Mouse (Mus musculus): ENCODE data around the gene Plxna1. TPM values are rescaled to one million over a fixed set of nuclear protein-coding genes. Genes with fewer than 3 reads are reported as not detected.

Gene Plxna1
- polyA plus RNA-seq, 1 experiment from 2014 or later: 7.7 TPM

GRCm38 (mm10) chr6:89397919-89398318, 35.5 kb upstream of the Plxna1 start:
- no peak overlapping the region for H3K9ac ChIP-seq (ENCODE audit: low read depth, low read length)
- ATAC-seq (replicated peaks; ENCODE audit: low FRiP score) (no peak), DNase-seq (ENCODE audit: low spot score) (no peak)
- no peaks in the 10 kb centered on the region for H3K36me3 ChIP-seq (ENCODE audit: control insufficient read depth, insufficient read depth, low read length)
- no peak overlapping the region for H3K4me3 ChIP-seq (ENCODE audit: low read depth, low read length)
- H3K27ac ChIP-seq (ENCODE audit: low read depth, low read length): no peak overlapping the region
- no peaks in the 10 kb centered on the region for H3K4me1 ChIP-seq (replicated peaks; ENCODE audit: control insufficient read depth, insufficient read depth, low read length)
- 61% methylated on average over 4 of the region's 4 CpGs for WGBS
- no peaks in the 10 kb centered on the region for H3K27me3 ChIP-seq (replicated peaks; ENCODE audit: control insufficient read depth, insufficient read depth, low read length)
- no peak overlapping the region for H3K4me2 ChIP-seq
- no peaks in the 10 kb centered on the region for H3K9me3 ChIP-seq (ENCODE audit: control insufficient read depth, low read length)

- ATAC-seq (replicated peaks; ENCODE audit: low FRiP score) (no peak), DNase-seq (ENCODE audit: low spot score) (no peak)
- Histone ChIP-seq H3K4me1 (replicated peaks; ENCODE audit: control insufficient read depth, insufficient read depth, low read length) (no peaks in the 10 kb centered on the region), H3K4me2 (no peak overlapping the region), H3K27me3 (replicated peaks; ENCODE audit: control insufficient read depth, insufficient read depth, low read length) (no peaks in the 10 kb centered on the region), H3K9me3 (ENCODE audit: control insufficient read depth, low read length) (no peaks in the 10 kb centered on the region), H3K27ac (ENCODE audit: low read depth, low read length) (no peak overlapping the region), H3K9ac (ENCODE audit: low read depth, low read length) (no peak overlapping the region), H3K4me3 (ENCODE audit: low read depth, low read length) (no peak overlapping the region), H3K36me3 (ENCODE audit: control insufficient read depth, insufficient read depth, low read length) (no peaks in the 10 kb centered on the region)
- WGBS: 75% methylated on average over 2 of the region's 2 CpGs
Observed at GRCm38 (mm10) chr6:89393820-89394219, 31.4 kb upstream of the Plxna1 start.

- Histone ChIP-seq H3K4me2 (no peak overlapping the region), H3K9me3 (ENCODE audit: control insufficient read depth, low read length) (no peaks in the 10 kb centered on the region), H3K4me3 (ENCODE audit: low read depth, low read length) (no peak overlapping the region), H3K9ac (ENCODE audit: low read depth, low read length) (no peak overlapping the region), H3K27me3 (replicated peaks; ENCODE audit: control insufficient read depth, insufficient read depth, low read length) (no peaks in the 10 kb centered on the region), H3K36me3 (ENCODE audit: control insufficient read depth, insufficient read depth, low read length) (no peaks in the 10 kb centered on the region), H3K27ac (ENCODE audit: low read depth, low read length) (no peak overlapping the region), H3K4me1 (replicated peaks; ENCODE audit: control insufficient read depth, insufficient read depth, low read length) (no peaks in the 10 kb centered on the region)
- DNase-seq (ENCODE audit: low spot score): no peak
- no peak for ATAC-seq (replicated peaks; ENCODE audit: low FRiP score)
- WGBS: 75% methylated on average over 2 of the region's 2 CpGs
Observed at GRCm38 (mm10) chr6:89392213-89392612, 29.8 kb upstream of the Plxna1 start.

- DNase-seq (ENCODE audit: low spot score) (no peak), ATAC-seq (replicated peaks; ENCODE audit: low FRiP score) (no peak)
- Histone ChIP-seq H3K9me3 (ENCODE audit: control insufficient read depth, low read length) (no peaks in the 10 kb centered on the region), H3K9ac (ENCODE audit: low read depth, low read length) (no peak overlapping the region), H3K4me1 (replicated peaks; ENCODE audit: control insufficient read depth, insufficient read depth, low read length) (no peaks in the 10 kb centered on the region), H3K27me3 (replicated peaks; ENCODE audit: control insufficient read depth, insufficient read depth, low read length) (no peaks in the 10 kb centered on the region), H3K4me3 (ENCODE audit: low read depth, low read length) (no peak overlapping the region), H3K27ac (ENCODE audit: low read depth, low read length) (no peak overlapping the region), H3K36me3 (ENCODE audit: control insufficient read depth, insufficient read depth, low read length) (no peaks in the 10 kb centered on the region), H3K4me2 (no peak overlapping the region)
- WGBS: 81% methylated on average over 7 of the region's 7 CpGs
Observed at GRCm38 (mm10) chr6:89389771-89390170, 27.4 kb upstream of the Plxna1 start.

- H3K9me3 ChIP-seq (ENCODE audit: control insufficient read depth, low read length): no peaks in the 10 kb centered on the region
- H3K4me2 ChIP-seq: no peak overlapping the region
- no peak for DNase-seq (ENCODE audit: low spot score)
- no peak overlapping the region for H3K4me3 ChIP-seq (ENCODE audit: low read depth, low read length)
- no peaks in the 10 kb centered on the region for H3K27me3 ChIP-seq (replicated peaks; ENCODE audit: control insufficient read depth, insufficient read depth, low read length)
- H3K36me3 ChIP-seq (ENCODE audit: control insufficient read depth, insufficient read depth, low read length): no peaks in the 10 kb centered on the region
- no peak for ATAC-seq (replicated peaks; ENCODE audit: low FRiP score)
- no peak overlapping the region for H3K27ac ChIP-seq (ENCODE audit: low read depth, low read length)
- no peak overlapping the region for H3K9ac ChIP-seq (ENCODE audit: low read depth, low read length)
- WGBS: 31% methylated on average over 1 of the region's 1 CpGs
- H3K4me1 ChIP-seq (replicated peaks; ENCODE audit: control insufficient read depth, insufficient read depth, low read length): no peaks in the 10 kb centered on the region
Observed at GRCm38 (mm10) chr6:89386956-89387355, 24.5 kb upstream of the Plxna1 start.

GRCm38 (mm10) chr6:89384699-89385098, 22.3 kb upstream of the Plxna1 start:
- DNase-seq (ENCODE audit: low spot score) (no peak), ATAC-seq (replicated peaks; ENCODE audit: low FRiP score) (no peak)
- H3K4me2 ChIP-seq: no peak overlapping the region
- H3K4me1 ChIP-seq (replicated peaks; ENCODE audit: control insufficient read depth, insufficient read depth, low read length): no peaks in the 10 kb centered on the region
- H3K9ac ChIP-seq (ENCODE audit: low read depth, low read length): no peak overlapping the region
- H3K4me3 ChIP-seq (ENCODE audit: low read depth, low read length): no peak overlapping the region
- WGBS: 75% methylated on average over 2 of the region's 2 CpGs
- no peaks in the 10 kb centered on the region for H3K27me3 ChIP-seq (replicated peaks; ENCODE audit: control insufficient read depth, insufficient read depth, low read length)
- no peaks in the 10 kb centered on the region for H3K9me3 ChIP-seq (ENCODE audit: control insufficient read depth, low read length)
- no peaks in the 10 kb centered on the region for H3K36me3 ChIP-seq (ENCODE audit: control insufficient read depth, insufficient read depth, low read length)
- H3K27ac ChIP-seq (ENCODE audit: low read depth, low read length): no peak overlapping the region

- DNase-seq (ENCODE audit: low spot score) (no peak), ATAC-seq (replicated peaks; ENCODE audit: low FRiP score) (no peak)
- no peaks in the 10 kb centered on the region for H3K36me3 ChIP-seq (ENCODE audit: control insufficient read depth, insufficient read depth, low read length)
- no peak overlapping the region for H3K4me2 ChIP-seq
- H3K4me3 ChIP-seq (ENCODE audit: low read depth, low read length): no peak overlapping the region
- WGBS: 69% methylated on average over 5 of the region's 5 CpGs
- H3K9me3 ChIP-seq (ENCODE audit: control insufficient read depth, low read length): no peaks in the 10 kb centered on the region
- H3K27me3 ChIP-seq (replicated peaks; ENCODE audit: control insufficient read depth, insufficient read depth, low read length): no peaks in the 10 kb centered on the region
- H3K4me1 ChIP-seq (replicated peaks; ENCODE audit: control insufficient read depth, insufficient read depth, low read length): no peaks in the 10 kb centered on the region
- no peak overlapping the region for H3K9ac ChIP-seq (ENCODE audit: low read depth, low read length)
- no peak overlapping the region for H3K27ac ChIP-seq (ENCODE audit: low read depth, low read length)
Observed at GRCm38 (mm10) chr6:89381851-89382250, 19.4 kb upstream of the Plxna1 start.

- Histone ChIP-seq H3K9ac (ENCODE audit: low read depth, low read length) (no peak overlapping the region), H3K4me1 (replicated peaks; ENCODE audit: control insufficient read depth, insufficient read depth, low read length) (no peaks in the 10 kb centered on the region)
Observed at GRCm38 (mm10) chr6:89381172-89381571, 18.8 kb upstream of the Plxna1 start.

GRCm38 (mm10) chr6:89380751-89381150, 18.3 kb upstream of the Plxna1 start:
- no peaks in the 10 kb centered on the region for H3K27me3 ChIP-seq (replicated peaks; ENCODE audit: control insufficient read depth, insufficient read depth, low read length)
- no peak overlapping the region for H3K9ac ChIP-seq (ENCODE audit: low read depth, low read length)
- H3K36me3 ChIP-seq (ENCODE audit: control insufficient read depth, insufficient read depth, low read length): no peaks in the 10 kb centered on the region
- 57% methylated on average over 3 of the region's 3 CpGs for WGBS
- no peak for ATAC-seq (replicated peaks; ENCODE audit: low FRiP score)
- H3K4me3 ChIP-seq (ENCODE audit: low read depth, low read length): no peak overlapping the region
- H3K27ac ChIP-seq (ENCODE audit: low read depth, low read length): no peak overlapping the region
- DNase-seq (ENCODE audit: low spot score): no peak
- no peak overlapping the region for H3K4me2 ChIP-seq
- no peaks in the 10 kb centered on the region for H3K4me1 ChIP-seq (replicated peaks; ENCODE audit: control insufficient read depth, insufficient read depth, low read length)
- no peaks in the 10 kb centered on the region for H3K9me3 ChIP-seq (ENCODE audit: control insufficient read depth, low read length)

More at GRCm38 (mm10) chr6:89381172-89381571, 18.8 kb upstream of the Plxna1 start:
- 59% methylated on average over 3 of the region's 3 CpGs for WGBS
- DNase-seq (ENCODE audit: low spot score) (no peak), ATAC-seq (replicated peaks; ENCODE audit: low FRiP score) (no peak)
- Histone ChIP-seq H3K36me3 (ENCODE audit: control insufficient read depth, insufficient read depth, low read length) (no peaks in the 10 kb centered on the region), H3K4me2 (no peak overlapping the region), H3K27me3 (replicated peaks; ENCODE audit: control insufficient read depth, insufficient read depth, low read length) (no peaks in the 10 kb centered on the region), H3K27ac (ENCODE audit: low read depth, low read length) (no peak overlapping the region), H3K4me3 (ENCODE audit: low read depth, low read length) (no peak overlapping the region), H3K9me3 (ENCODE audit: control insufficient read depth, low read length) (no peaks in the 10 kb centered on the region)
